Mouse (Mus musculus): Measurements from ENCODE around the gene Kcnk15.

GRCm38 (mm10) chr2:163842043-163842442 lies 11.4 kb upstream of the Kcnk15 start:
- TF ChIP-seq CTCF (IDR thresholded peaks at IDR 0.05; ENCODE audit: low read depth) (no peak), EP300 (IDR thresholded peaks at IDR 0.05; ENCODE audit: low read depth) (no peak)
